Mouse (Mus musculus): ENCODE results near the gene Myh7b. TPM values are rescaled to one million over a fixed set of nuclear protein-coding genes. Genes with fewer than 3 reads are reported as not detected.
A peak's percentile ranks its signal among the peaks of the same experiment; 100 is the strongest.

The Myh7b gene
- polyA plus RNA-seq, 1 experiment from 2014 or later = 0.40 TPM

DNA sequence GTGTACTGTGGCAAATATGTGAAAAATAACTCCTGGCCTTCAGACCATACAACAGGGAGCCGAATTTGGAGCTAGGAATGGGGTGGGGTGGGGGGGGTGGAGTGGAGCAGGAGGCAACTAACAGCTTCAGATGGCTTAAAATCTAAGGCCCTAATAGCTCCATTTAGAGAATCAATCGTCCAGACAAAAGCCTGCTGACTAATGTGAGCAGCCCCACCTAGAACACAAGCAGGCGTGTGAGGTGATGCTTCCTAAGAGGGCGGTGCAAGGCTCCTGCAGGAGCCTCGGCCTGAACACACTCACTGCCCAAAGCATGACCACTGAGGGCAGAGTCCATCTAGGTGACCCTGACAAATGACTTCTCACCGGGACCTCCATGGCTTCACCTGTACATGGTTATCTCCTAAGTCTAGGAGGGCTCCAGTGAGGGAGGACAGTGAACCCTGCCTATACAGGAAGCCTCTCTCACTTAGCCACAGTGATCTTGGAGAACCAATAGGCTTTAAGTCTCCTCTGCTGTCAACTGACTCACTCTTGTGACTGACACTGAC, 53.0 kb downstream of the Myh7b start:
- no peak overlapping the region for H3K27ac ChIP-seq
- H3K27me3 ChIP-seq (ENCODE audit: control insufficient read depth, insufficient read depth, low read length) = no peaks in the 10 kb centered on the region
- no peak overlapping the region for H3K9ac ChIP-seq
- ATAC-seq (ENCODE audit: low FRiP score) (no peak), DNase-seq (ENCODE audit: low spot score) (no peak)
- peaks cover 97% of the 10 kb centered on the region for H3K36me3 ChIP-seq (replicated peaks; ENCODE audit: control insufficient read depth, insufficient read depth)
- no peaks in the 10 kb centered on the region for H3K9me3 ChIP-seq (ENCODE audit: control insufficient read depth, low read length)
- 87% methylated on average over 6 of the region's 6 CpGs for WGBS
- H3K4me2 ChIP-seq (replicated peaks) = no peak overlapping the region
- no peaks in the 10 kb centered on the region for H3K4me1 ChIP-seq (replicated peaks; ENCODE audit: control insufficient read depth, insufficient read depth, low read length)
- H3K4me3 ChIP-seq (replicated peaks; ENCODE audit: low read length) = no peak overlapping the region

DNA sequence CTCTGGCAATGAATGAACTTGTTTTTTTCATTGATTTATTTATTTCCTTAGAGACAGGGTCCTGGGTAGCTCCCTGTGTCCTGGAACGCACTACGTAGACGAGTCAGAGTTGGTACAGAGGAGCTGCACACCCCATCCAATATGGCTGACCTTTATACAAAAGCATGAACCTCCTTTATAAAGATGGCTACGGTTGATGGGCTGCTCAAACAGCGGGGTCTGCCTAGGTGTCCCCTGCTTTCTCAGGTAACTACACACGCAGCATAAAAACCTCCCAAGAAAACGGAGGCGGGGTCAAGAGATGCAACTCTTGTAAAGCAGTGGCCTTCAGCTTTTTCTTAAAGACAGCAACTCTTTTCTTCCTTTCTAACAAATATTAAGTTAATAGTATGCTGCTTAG, 56.9 kb downstream of the Myh7b start:
- no peak overlapping the region for H3K27ac ChIP-seq
- 94% methylated on average over 8 of the region's 8 CpGs for WGBS
- no peaks in the 10 kb centered on the region for H3K4me1 ChIP-seq (replicated peaks; ENCODE audit: control insufficient read depth, insufficient read depth, low read length)
- no peak overlapping the region for H3K4me3 ChIP-seq (replicated peaks; ENCODE audit: low read length)
- no peak for DNase-seq (ENCODE audit: low spot score)
- no peaks in the 10 kb centered on the region for H3K27me3 ChIP-seq (ENCODE audit: control insufficient read depth, insufficient read depth, low read length)
- no peaks in the 10 kb centered on the region for H3K9me3 ChIP-seq (ENCODE audit: control insufficient read depth, low read length)
- H3K4me2 ChIP-seq (replicated peaks) = no peak overlapping the region
- H3K9ac ChIP-seq = no peak overlapping the region
- ATAC-seq (ENCODE audit: low FRiP score) = no peak
- H3K36me3 ChIP-seq (replicated peaks; ENCODE audit: control insufficient read depth, insufficient read depth) = peaks cover 93% of the 10 kb centered on the region

DNA sequence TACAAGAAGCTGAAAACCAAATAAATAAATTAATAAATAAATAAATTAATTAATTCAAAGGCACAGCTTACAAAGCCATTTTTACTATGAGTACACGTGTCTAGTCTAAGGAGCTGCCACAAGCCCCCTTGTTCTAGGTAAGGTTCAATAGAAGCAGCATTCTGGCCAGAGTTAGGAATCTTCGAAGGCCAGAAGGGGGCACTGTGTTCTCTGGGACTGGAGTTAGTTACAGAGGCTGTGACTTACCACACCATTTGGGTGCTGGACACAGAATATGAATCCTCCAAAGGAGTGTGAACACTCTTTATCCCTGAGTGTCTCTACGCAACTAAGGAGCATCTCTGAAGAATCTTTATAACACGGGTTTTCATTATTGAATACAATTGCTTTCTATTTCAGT, 57.4 kb downstream of the Myh7b start:
- Histone ChIP-seq H3K4me2 (replicated peaks) (no peak overlapping the region), H3K9ac (no peak overlapping the region), H3K36me3 (replicated peaks; ENCODE audit: control insufficient read depth, insufficient read depth) (peaks cover 88% of the 10 kb centered on the region), H3K27me3 (ENCODE audit: control insufficient read depth, insufficient read depth, low read length) (no peaks in the 10 kb centered on the region), H3K27ac (no peak overlapping the region), H3K4me1 (replicated peaks; ENCODE audit: control insufficient read depth, insufficient read depth, low read length) (no peaks in the 10 kb centered on the region), H3K4me3 (replicated peaks; ENCODE audit: low read length) (no peak overlapping the region), H3K9me3 (ENCODE audit: control insufficient read depth, low read length) (no peaks in the 10 kb centered on the region)
- no peak for DNase-seq (ENCODE audit: low spot score)
- WGBS = 88% methylated on average over 4 of the region's 4 CpGs
- no peak for ATAC-seq (ENCODE audit: low FRiP score)

DNA sequence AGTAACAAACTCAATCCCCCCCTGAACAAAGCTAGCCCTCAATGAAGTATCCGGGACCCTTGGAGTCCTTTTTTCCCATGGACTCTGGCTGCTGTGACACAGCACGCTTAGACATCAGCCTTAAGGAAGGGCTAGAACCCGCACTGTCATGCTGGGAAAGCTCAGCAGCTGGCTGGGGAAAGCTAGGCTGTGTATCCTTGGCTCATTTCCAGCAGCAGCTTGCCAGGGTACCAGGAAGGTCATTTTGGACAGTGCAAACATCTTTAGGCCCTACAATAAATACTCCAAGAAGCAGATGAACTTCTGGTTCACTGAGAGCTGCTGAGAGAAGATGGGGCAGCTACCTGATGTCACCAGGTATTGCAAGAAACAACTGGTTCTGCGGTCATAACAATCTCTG, 60.2 kb downstream of the Myh7b start:
- ATAC-seq (ENCODE audit: low FRiP score) = no peak
- H3K27ac ChIP-seq = no peak overlapping the region
- no peak overlapping the region for H3K4me3 ChIP-seq (replicated peaks; ENCODE audit: low read length)
- no peak for DNase-seq (ENCODE audit: low spot score)
- H3K27me3 ChIP-seq (ENCODE audit: control insufficient read depth, insufficient read depth, low read length) = no peaks in the 10 kb centered on the region
- WGBS = 82% methylated on average over 4 of the region's 4 CpGs
- H3K36me3 ChIP-seq (replicated peaks; ENCODE audit: control insufficient read depth, insufficient read depth) = peaks cover 60% of the 10 kb centered on the region
- no peaks in the 10 kb centered on the region for H3K9me3 ChIP-seq (ENCODE audit: control insufficient read depth, low read length)
- no peak overlapping the region for H3K4me2 ChIP-seq (replicated peaks)
- no peak overlapping the region for H3K9ac ChIP-seq
- no peaks in the 10 kb centered on the region; the same call in 1 of the 2 replicates for H3K4me1 ChIP-seq (replicated peaks; ENCODE audit: control insufficient read depth, insufficient read depth, low read length)

DNA sequence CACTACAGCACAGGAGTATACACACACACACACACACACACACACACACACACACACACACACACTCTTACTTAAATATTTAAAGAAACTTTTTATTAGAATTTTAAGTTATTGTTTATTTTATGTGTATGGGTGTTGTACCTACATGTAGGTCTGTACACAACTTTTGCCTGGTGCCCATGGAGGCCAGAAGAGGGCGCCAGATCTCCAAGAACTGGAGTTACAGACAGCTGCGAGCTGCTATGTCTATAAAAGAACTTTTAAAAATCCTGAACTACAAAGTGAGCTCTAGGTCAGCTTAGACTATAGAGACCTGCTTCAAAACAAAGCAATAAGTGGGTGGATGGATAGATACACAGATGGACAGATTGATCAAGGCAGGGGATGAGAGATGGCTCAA, 62.5 kb downstream of the Myh7b start:
- 24% methylated on average over 2 of the region's 2 CpGs for WGBS
- H3K4me2 ChIP-seq (replicated peaks) = no peak overlapping the region
- peak; percentile 48 for DNase-seq (ENCODE audit: low spot score)
- H3K27ac ChIP-seq = no peak overlapping the region
- H3K4me3 ChIP-seq (replicated peaks; ENCODE audit: low read length) = no peak overlapping the region
- H3K27me3 ChIP-seq (ENCODE audit: control insufficient read depth, insufficient read depth, low read length) = no peaks in the 10 kb centered on the region
- no peak for ATAC-seq (ENCODE audit: low FRiP score)
- no peak overlapping the region for H3K9ac ChIP-seq
- no peaks in the 10 kb centered on the region; the same call in 1 of the 2 replicates for H3K4me1 ChIP-seq (replicated peaks; ENCODE audit: control insufficient read depth, insufficient read depth, low read length)
- no peaks in the 10 kb centered on the region for H3K9me3 ChIP-seq (ENCODE audit: control insufficient read depth, low read length)
- peaks cover 37% of the 10 kb centered on the region for H3K36me3 ChIP-seq (replicated peaks; ENCODE audit: control insufficient read depth, insufficient read depth)

DNA sequence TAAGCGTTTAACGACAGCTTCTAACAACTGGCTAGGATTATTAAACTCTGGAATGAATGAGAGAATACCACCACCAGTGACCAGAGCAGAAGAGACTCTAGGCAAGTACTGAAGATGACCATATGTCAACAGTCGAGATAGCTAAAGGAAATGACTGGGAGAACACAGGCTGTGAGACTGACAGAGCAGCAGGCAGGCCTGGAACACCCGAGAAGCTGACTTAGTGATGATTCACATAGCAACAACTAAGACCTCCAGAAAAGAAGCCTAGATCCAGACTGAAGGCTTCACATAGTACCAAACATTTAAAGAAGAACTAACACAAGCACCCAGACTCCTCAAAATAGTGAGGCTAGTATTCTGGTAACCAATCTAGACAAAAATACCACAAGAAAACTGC, 64.1 kb downstream of the Myh7b start:
- DNase-seq (ENCODE audit: low spot score) (no peak), ATAC-seq (ENCODE audit: low FRiP score) (no peak)
- Histone ChIP-seq H3K27me3 (ENCODE audit: control insufficient read depth, insufficient read depth, low read length) (no peaks in the 10 kb centered on the region), H3K9me3 (ENCODE audit: control insufficient read depth, low read length) (no peaks in the 10 kb centered on the region), H3K4me1 (replicated peaks; ENCODE audit: control insufficient read depth, insufficient read depth, low read length) (no peaks in the 10 kb centered on the region; the same call in 1 of the 2 replicates), H3K4me2 (replicated peaks) (no peak overlapping the region), H3K36me3 (replicated peaks; ENCODE audit: control insufficient read depth, insufficient read depth) (peaks cover 28% of the 10 kb centered on the region), H3K27ac (no peak overlapping the region), H3K4me3 (replicated peaks; ENCODE audit: low read length) (no peak overlapping the region), H3K9ac (no peak overlapping the region)
- WGBS = 70% methylated on average over 4 of the region's 4 CpGs

DNA sequence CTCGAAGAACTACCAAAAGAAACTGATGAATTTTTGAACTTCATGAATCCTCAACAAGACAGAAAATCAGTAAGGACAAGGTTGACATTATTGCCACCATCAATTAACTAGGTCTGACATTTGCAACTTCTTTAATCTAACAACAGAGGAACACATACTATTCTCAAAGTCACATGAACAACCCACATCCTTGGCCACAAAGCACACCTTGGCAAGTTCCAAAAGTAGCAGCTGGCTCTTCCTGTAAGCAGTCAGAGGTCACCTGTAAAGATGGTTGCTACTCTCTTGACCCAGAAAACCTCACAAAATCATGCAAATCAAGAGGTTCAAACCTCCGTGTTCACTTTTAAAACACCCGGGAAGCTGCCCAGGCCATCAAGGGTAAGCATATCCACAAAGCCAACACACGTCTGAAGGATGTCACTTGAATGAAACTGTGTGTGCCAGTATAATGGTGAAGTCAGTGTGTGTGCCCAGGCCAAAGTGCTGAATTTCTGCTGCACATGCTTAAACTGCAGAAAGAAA, 68.6 kb downstream of the Myh7b start:
- Histone ChIP-seq H3K4me2 (replicated peaks) (no peak overlapping the region), H3K9ac (no peak overlapping the region), H3K27me3 (ENCODE audit: control insufficient read depth, insufficient read depth, low read length) (no peaks in the 10 kb centered on the region), H3K36me3 (replicated peaks; ENCODE audit: control insufficient read depth, insufficient read depth) (no peaks in the 10 kb centered on the region), H3K9me3 (ENCODE audit: control insufficient read depth, low read length) (no peaks in the 10 kb centered on the region), H3K4me3 (replicated peaks; ENCODE audit: low read length) (no peak overlapping the region), H3K27ac (no peak overlapping the region), H3K4me1 (replicated peaks; ENCODE audit: control insufficient read depth, insufficient read depth, low read length) (no peaks in the 10 kb centered on the region)
- 90% methylated on average over 4 of the region's 4 CpGs for WGBS
- DNase-seq (ENCODE audit: low spot score) (no peak), ATAC-seq (ENCODE audit: low FRiP score) (no peak)

DNA sequence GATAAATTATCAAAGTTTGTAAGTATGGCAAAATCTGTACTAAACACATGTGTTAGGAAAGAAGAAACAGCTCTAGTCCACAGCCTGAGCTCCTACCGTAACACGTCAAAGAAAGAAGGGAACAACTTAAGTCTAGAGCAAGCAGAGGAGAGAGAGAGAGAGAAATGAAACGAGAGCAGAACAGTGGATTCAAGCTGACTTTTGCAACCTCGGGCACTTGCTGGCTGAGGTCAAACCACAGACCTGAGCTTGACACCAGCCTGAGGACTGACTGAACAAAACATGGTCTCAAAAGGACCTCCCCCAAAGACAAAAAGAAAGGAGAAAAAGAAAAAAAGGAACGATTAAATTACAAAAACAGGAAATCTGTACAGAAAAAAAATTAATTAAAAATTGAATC, 69.6 kb downstream of the Myh7b start:
- no peaks in the 10 kb centered on the region for H3K4me1 ChIP-seq (replicated peaks; ENCODE audit: control insufficient read depth, insufficient read depth, low read length)
- no peaks in the 10 kb centered on the region for H3K27me3 ChIP-seq (ENCODE audit: control insufficient read depth, insufficient read depth, low read length)
- 70% methylated on average over 5 of the region's 5 CpGs for WGBS
- no peaks in the 10 kb centered on the region for H3K36me3 ChIP-seq (replicated peaks; ENCODE audit: control insufficient read depth, insufficient read depth)
- H3K4me2 ChIP-seq (replicated peaks) = no peak overlapping the region
- no peak for ATAC-seq (ENCODE audit: low FRiP score)
- H3K9ac ChIP-seq = no peak overlapping the region
- no peaks in the 10 kb centered on the region for H3K9me3 ChIP-seq (ENCODE audit: control insufficient read depth, low read length)
- H3K27ac ChIP-seq = no peak overlapping the region
- DNase-seq (ENCODE audit: low spot score) = no peak
- H3K4me3 ChIP-seq (replicated peaks; ENCODE audit: low read length) = no peak overlapping the region

DNA sequence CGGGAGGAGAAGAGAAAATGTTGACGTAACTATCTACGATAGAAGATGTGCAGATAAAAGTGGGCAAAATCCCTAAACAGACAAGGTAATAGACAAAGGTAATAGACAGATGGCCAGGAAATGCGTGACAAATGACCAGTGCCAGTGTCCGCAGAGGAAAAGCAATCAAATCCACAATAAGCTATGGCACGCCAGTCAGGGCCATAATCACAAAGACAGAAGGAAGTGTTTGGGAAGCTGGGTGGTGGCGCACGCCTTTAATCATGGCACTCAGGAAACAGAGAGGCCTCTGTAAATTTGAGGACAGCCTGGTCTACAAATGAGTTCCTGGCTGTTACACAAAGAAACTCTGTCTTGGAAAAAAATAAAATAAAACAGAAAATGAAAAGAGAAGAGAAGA, 70.2 kb downstream of the Myh7b start:
- H3K9ac ChIP-seq = no peak overlapping the region
- H3K36me3 ChIP-seq (replicated peaks; ENCODE audit: control insufficient read depth, insufficient read depth) = peaks cover 2% of the 10 kb centered on the region; the same call in 1 of the 2 replicates
- WGBS = 66% methylated on average over 8 of the region's 8 CpGs
- H3K4me3 ChIP-seq (replicated peaks; ENCODE audit: low read length) = no peak overlapping the region
- no peaks in the 10 kb centered on the region for H3K27me3 ChIP-seq (ENCODE audit: control insufficient read depth, insufficient read depth, low read length)
- DNase-seq (ENCODE audit: low spot score) (no peak), ATAC-seq (ENCODE audit: low FRiP score) (no peak)
- H3K4me1 ChIP-seq (replicated peaks; ENCODE audit: control insufficient read depth, insufficient read depth, low read length) = no peaks in the 10 kb centered on the region
- no peaks in the 10 kb centered on the region for H3K9me3 ChIP-seq (ENCODE audit: control insufficient read depth, low read length)
- H3K27ac ChIP-seq = no peak overlapping the region
- H3K4me2 ChIP-seq (replicated peaks) = no peak overlapping the region

DNA sequence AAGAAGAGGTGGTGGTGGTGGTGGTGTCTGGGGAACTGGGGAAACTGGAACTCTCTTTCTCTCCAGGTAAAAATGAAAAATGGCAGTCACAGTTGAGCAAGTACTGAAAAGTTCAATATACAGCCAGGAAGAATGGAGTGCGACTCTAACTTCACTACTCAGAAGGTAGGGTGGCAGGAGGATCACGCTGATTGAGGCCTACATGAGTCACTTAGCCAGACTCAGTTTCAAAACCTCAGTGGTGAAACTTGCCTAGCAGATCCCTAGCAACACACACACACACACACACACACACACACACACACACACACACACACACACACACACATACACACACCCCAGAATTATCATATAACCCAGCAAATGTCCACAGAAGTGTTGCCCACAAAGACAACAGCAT, 70.9 kb downstream of the Myh7b start:
- DNase-seq (ENCODE audit: low spot score) (no peak), ATAC-seq (ENCODE audit: low FRiP score) (no peak)
- 83% methylated on average over 2 of the region's 2 CpGs for WGBS
- H3K9me3 ChIP-seq (ENCODE audit: control insufficient read depth, low read length) = no peaks in the 10 kb centered on the region
- H3K9ac ChIP-seq = no peak overlapping the region
- H3K4me2 ChIP-seq (replicated peaks) = no peak overlapping the region
- H3K36me3 ChIP-seq (replicated peaks; ENCODE audit: control insufficient read depth, insufficient read depth) = peaks cover 5% of the 10 kb centered on the region; the same call in 1 of the 2 replicates
- no peaks in the 10 kb centered on the region for H3K4me1 ChIP-seq (replicated peaks; ENCODE audit: control insufficient read depth, insufficient read depth, low read length)
- no peak overlapping the region for H3K27ac ChIP-seq
- H3K4me3 ChIP-seq (replicated peaks; ENCODE audit: low read length) = no peak overlapping the region
- H3K27me3 ChIP-seq (ENCODE audit: control insufficient read depth, insufficient read depth, low read length) = no peaks in the 10 kb centered on the region
